Mouse (Mus musculus): ENCODE results near the gene 4933428G20Rik. TPM values are rescaled to one million over a fixed set of nuclear protein-coding genes. Genes with fewer than 3 reads are reported as not detected.

4933428G20Rik gene
- polyA plus RNA-seq, 1 experiment from 2014 or later: 0.87 TPM

DNA sequence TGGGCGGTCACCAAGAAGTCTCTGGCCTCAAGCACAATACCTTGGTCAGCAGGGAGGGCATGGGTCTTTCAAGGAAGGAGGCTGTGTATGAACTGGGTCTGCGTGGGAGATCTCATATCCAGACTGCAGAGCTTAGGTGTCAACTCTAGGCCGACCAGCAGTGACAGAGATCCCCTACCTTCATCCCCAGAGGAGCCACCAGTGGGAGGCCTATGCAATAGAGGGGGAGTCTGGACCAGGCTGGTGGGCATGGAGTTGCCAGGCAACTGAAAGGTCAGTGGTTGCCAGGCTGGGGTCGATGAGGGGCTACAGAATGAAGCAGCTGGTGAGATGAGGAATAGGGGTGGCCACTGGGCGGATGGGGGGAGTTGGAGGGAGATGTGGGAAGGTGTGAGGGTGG, 39.5 kb upstream of the 4933428G20Rik start:
- Histone ChIP-seq H3K4me1 (peaks cover 36% of the 10 kb centered on the region), H3K27ac (no peak overlapping the region), H3K9me3 (no peaks in the 10 kb centered on the region), H3K27me3 (replicated peaks) (peaks cover 66% of the 10 kb centered on the region), H3K36me3 (peaks cover 4% of the 10 kb centered on the region; the same call in 1 of the 2 replicates), H3K4me2 (replicated peaks) (no peak overlapping the region), H3K4me3 (no peak overlapping the region), H3K9ac (no peak overlapping the region)
- WGBS: 54% methylated on average over 5 of the region's 5 CpGs
- ATAC-seq (ENCODE audit: low FRiP score, low read depth): no peak

GRCm38 (mm10) chr11:97537580-97538089, 37.5 kb upstream of the 4933428G20Rik start:
- H3K27me3 ChIP-seq (replicated peaks): peaks cover 79% of the 10 kb centered on the region
- no peak for ATAC-seq (ENCODE audit: low FRiP score, low read depth)
- H3K9ac ChIP-seq: no peak overlapping the region
- H3K4me3 ChIP-seq: peak overlapping the region; percentile 18
- peaks cover 8% of the 10 kb centered on the region; the same call in 1 of the 2 replicates for H3K36me3 ChIP-seq
- H3K27ac ChIP-seq: no peak overlapping the region
- peaks cover 36% of the 10 kb centered on the region for H3K4me1 ChIP-seq
- peak overlapping the region; percentile 59 for H3K4me2 ChIP-seq (replicated peaks)
- WGBS: 25% methylated on average over 12 of the region's 12 CpGs
- H3K9me3 ChIP-seq: no peaks in the 10 kb centered on the region

DNA sequence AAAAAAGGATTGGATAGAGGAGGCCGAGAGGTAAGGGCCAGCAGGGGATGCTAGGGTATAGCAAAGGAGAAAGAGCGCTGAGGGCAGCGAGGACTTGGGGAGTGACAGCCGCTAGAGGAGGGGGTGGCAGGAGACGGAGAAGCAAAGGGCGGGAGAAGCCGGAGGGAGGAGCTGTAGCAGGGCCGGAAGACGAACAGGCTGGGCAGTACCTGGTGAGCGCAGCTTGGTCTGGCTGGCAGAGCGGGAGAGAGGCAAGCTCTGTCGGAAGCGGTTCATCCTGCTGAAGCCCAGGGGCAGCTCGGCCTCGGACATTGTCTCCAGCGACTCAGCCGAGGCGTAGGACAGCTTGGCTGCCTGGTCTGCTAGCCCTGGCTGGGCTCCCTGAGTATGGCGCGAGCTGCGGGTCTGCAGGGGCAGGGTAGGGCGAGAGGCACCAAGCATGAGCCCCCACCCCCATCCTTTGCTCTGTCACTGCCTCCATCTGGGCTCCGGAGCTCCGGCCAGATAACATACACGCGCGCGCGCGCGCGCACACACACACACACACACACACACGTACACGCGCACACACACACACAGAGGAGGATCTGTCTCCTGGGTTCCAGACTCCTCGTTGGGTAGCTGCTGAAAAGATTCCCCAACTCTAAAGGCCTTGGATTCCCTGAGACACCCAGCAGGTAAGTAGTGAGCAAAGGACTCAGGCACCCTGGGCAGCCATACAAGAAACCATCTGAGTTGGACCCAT, 36.9 kb upstream of the 4933428G20Rik start:
- Histone ChIP-seq H3K9me3 (no peaks in the 10 kb centered on the region), H3K4me2 (replicated peaks) (peak overlapping the region; percentile 59), H3K27me3 (replicated peaks) (peaks cover 80% of the 10 kb centered on the region), H3K9ac (peak overlapping the region; percentile 33; the same call in 1 of the 2 replicates), H3K4me3 (peak overlapping the region; percentile 18), H3K4me1 (peaks cover 36% of the 10 kb centered on the region), H3K36me3 (peaks cover 8% of the 10 kb centered on the region; the same call in 1 of the 2 replicates), H3K27ac (no peak overlapping the region)
- WGBS: 2% methylated on average over 36 of the region's 36 CpGs
- no peak for ATAC-seq (ENCODE audit: low FRiP score, low read depth)

DNA sequence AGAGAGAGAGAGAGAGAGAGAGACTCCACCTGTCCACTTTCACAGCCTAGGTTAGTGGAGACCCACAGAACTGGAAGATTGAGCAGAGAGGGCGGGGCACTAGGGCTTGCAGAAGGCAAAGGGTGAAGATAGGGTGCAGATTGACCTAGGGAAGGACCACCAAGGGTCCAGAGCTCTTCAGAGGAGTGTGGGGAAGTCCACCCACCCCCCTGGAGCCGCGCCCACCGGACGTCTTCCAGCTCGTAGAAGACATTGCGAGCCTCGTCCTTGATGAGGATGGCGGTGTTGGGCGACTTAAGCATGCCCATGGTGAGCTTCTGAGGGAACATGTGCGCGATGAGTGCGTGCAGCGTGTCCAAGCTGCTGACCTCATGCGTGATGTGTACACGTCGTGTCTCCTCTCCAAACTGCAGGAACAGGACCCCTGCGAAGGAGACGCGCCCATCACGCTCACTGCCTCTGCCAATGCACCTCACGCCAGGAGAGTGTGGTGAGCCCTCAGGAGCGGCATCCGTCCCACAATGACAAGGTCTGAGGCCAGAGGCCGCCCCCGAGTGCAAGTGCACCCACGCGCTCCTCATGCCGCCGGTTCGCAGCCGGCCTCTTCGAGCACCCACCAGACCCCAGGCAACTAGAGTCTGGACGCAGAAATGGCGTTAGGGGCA, 36.1 kb upstream of the 4933428G20Rik start:
- Histone ChIP-seq H3K4me2 (replicated peaks) (peak overlapping the region; percentile 59), H3K4me3 (no peak overlapping the region), H3K4me1 (peaks cover 42% of the 10 kb centered on the region), H3K27me3 (replicated peaks) (peaks cover 80% of the 10 kb centered on the region), H3K9ac (no peak overlapping the region; the same call in 1 of the 2 replicates), H3K9me3 (no peaks in the 10 kb centered on the region), H3K36me3 (peaks cover 8% of the 10 kb centered on the region; the same call in 1 of the 2 replicates), H3K27ac (no peak overlapping the region)
- WGBS: 14% methylated on average over 35 of the region's 35 CpGs
- ATAC-seq (ENCODE audit: low FRiP score, low read depth): no peak

DNA sequence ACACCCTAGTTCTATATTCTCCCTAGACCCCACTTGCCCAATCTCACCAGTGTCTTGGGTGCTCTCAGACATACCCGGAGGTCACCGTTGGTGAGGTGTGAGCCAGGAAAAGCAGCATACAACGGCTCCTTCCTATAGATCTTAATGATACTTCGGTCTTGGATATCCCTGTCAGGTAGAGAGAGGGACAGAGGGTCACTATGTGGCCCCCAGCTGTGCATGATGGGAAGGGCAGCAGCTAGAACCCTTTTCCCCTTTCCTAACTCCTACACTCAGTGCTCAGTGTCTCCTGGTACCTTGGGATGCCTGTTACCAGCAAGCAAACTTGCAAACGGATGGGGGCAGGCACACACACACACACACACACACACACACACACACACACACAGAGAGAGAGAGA, 35.5 kb upstream of the 4933428G20Rik start:
- Histone ChIP-seq H3K4me1 (peaks cover 42% of the 10 kb centered on the region), H3K4me2 (replicated peaks) (no peak overlapping the region), H3K27me3 (replicated peaks) (peaks cover 82% of the 10 kb centered on the region), H3K27ac (no peak overlapping the region), H3K9me3 (no peaks in the 10 kb centered on the region), H3K9ac (no peak overlapping the region), H3K36me3 (peaks cover 8% of the 10 kb centered on the region; the same call in 1 of the 2 replicates), H3K4me3 (no peak overlapping the region)
- ATAC-seq (ENCODE audit: low FRiP score, low read depth): no peak
- WGBS: 56% methylated on average over 5 of the region's 5 CpGs

DNA sequence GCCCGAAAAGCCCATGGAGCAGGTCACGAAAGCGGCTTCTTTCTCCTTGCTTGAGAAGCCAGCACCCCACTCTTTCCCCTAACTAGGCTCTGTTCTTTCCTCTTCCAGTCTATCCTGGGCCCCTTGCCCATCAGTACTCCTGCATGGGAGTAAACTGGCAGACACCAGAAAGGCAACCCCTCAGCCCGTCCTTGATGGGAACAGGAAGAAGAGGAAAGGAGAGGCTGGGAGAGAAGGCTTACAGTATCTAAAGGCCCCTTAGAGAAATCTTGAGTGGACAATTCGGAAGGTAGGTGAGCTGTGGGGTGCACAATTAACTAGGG, 35.1 kb upstream of the 4933428G20Rik start:
- ATAC-seq (ENCODE audit: low FRiP score, low read depth): no peak
- WGBS: 21% methylated on average over 5 of the region's 5 CpGs
- Histone ChIP-seq H3K4me2 (replicated peaks) (peak overlapping the region; percentile 43; the same call in 1 of the 2 replicates), H3K9me3 (no peaks in the 10 kb centered on the region), H3K36me3 (peaks cover 11% of the 10 kb centered on the region; the same call in 1 of the 2 replicates), H3K27me3 (replicated peaks) (peaks cover 82% of the 10 kb centered on the region), H3K9ac (no peak overlapping the region; the same call in 1 of the 2 replicates), H3K4me1 (peaks cover 42% of the 10 kb centered on the region), H3K4me3 (no peak overlapping the region), H3K27ac (no peak overlapping the region)

DNA sequence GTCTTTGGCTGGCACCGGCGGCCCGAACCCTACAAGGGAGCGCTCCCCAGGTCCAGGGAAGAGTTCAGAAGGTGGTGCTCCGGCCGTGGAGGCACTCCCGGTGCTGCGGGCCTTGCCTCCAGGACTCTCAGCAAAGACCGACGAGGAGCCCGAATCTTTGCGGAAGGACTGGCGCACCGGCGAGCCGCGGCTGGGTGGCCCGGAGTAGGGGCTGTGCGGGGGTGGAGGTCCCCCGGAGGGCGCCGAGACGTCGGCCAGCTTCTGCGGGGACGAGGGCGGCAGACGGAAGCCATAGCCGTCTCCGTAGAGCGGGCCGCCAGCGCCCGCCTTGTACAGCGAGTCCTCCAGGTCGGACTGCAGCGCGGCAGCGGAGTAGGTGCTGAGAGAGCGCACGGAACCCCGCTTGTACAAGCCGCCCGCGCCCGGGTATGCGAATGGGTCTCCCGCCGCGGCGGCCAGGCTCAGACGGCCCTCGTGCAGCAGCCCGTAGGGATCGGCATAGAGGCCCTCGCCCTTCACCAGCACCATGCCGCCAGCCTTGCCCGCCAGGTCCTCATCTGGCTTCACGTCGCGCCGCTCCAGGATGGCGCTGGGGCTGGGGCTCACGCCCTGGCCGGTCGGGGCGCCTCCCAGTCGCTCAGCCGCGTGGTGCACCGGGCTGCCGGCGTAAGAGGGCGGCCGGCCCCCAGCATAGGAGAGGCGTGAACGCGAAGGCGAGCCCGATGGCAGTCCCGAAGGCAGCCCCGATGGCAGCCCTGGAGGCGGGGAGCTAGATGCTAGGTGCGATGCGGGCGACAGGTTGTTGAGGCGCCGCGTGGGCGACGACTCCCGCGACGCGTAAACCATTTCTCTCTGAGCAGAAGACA, 34.5 kb upstream of the 4933428G20Rik start:
- Histone ChIP-seq H3K27ac (no peak overlapping the region), H3K4me2 (replicated peaks) (peak overlapping the region; percentile 43), H3K36me3 (peaks cover 11% of the 10 kb centered on the region; the same call in 1 of the 2 replicates), H3K4me1 (peaks cover 42% of the 10 kb centered on the region), H3K9me3 (no peaks in the 10 kb centered on the region), H3K4me3 (peak overlapping the region; percentile 13; the same call in 1 of the 2 replicates), H3K9ac (no peak overlapping the region; the same call in 1 of the 2 replicates), H3K27me3 (replicated peaks) (peaks cover 81% of the 10 kb centered on the region)
- WGBS: 2% methylated on average over 95 of the region's 95 CpGs
- no peak for ATAC-seq (ENCODE audit: low FRiP score, low read depth)

- Histone ChIP-seq H3K27me3 (replicated peaks) (peaks cover 73% of the 10 kb centered on the region), H3K4me3 (no peak overlapping the region), H3K27ac (no peak overlapping the region), H3K4me1 (peaks cover 42% of the 10 kb centered on the region), H3K4me2 (replicated peaks) (no peak overlapping the region), H3K36me3 (peaks cover 11% of the 10 kb centered on the region; the same call in 1 of the 2 replicates), H3K9me3 (no peaks in the 10 kb centered on the region), H3K9ac (no peak overlapping the region)
- ATAC-seq (ENCODE audit: low FRiP score, low read depth): no peak
- WGBS: 20% methylated on average over 7 of the region's 7 CpGs
These were observed 33.5 kb upstream of the 4933428G20Rik start for GRCm38 (mm10) chr11:97533653-97534052.

- peak overlapping the region; percentile 16; the same call in 1 of the 2 replicates for H3K4me3 ChIP-seq
- H3K9ac ChIP-seq: no peak overlapping the region
- peaks cover 67% of the 10 kb centered on the region for H3K27me3 ChIP-seq (replicated peaks)
- 5% methylated on average over 20 of the region's 20 CpGs for WGBS
- H3K36me3 ChIP-seq: peaks cover 11% of the 10 kb centered on the region; the same call in 1 of the 2 replicates
- H3K4me1 ChIP-seq: peaks cover 42% of the 10 kb centered on the region
- no peak overlapping the region for H3K27ac ChIP-seq
- peak overlapping the region; percentile 65 for H3K4me2 ChIP-seq (replicated peaks)
- no peaks in the 10 kb centered on the region for H3K9me3 ChIP-seq
- ATAC-seq (ENCODE audit: low FRiP score, low read depth): no peak
These were observed 32.9 kb upstream of the 4933428G20Rik start for GRCm38 (mm10) chr11:97532950-97533582.

- Histone ChIP-seq H3K4me1 (peaks cover 36% of the 10 kb centered on the region), H3K4me3 (no peak overlapping the region; the same call in 1 of the 2 replicates)
These were observed 32.2 kb upstream of the 4933428G20Rik start for GRCm38 (mm10) chr11:97532354-97532753.

More at GRCm38 (mm10) chr11:97532354-97532753, 32.2 kb upstream of the 4933428G20Rik start:
- 26% methylated on average over 8 of the region's 8 CpGs for WGBS
- H3K9me3 ChIP-seq: no peaks in the 10 kb centered on the region
- H3K4me2 ChIP-seq (replicated peaks): peak overlapping the region; percentile 65
- peaks cover 11% of the 10 kb centered on the region; the same call in 1 of the 2 replicates for H3K36me3 ChIP-seq
- H3K27ac ChIP-seq: no peak overlapping the region
- H3K27me3 ChIP-seq (replicated peaks): peaks cover 60% of the 10 kb centered on the region
- ATAC-seq (ENCODE audit: low FRiP score, low read depth): no peak
- H3K9ac ChIP-seq: no peak overlapping the region
